Mouse (Mus musculus) ES-Bruce4 (cell line): ENCODE results near the gene Figla.

Experiments used
- CTCF ChIP-seq: IDR thresholded peaks from one replicate; pipeline ENCODE4 v1.8.1; 2011; ENCODE audit warnings: low read depth, low read length
- POLR2A ChIP-seq: IDR thresholded peaks from one replicate; pipeline ENCODE4 v1.8.1; 2011; ENCODE audit warnings: low read length; ENCODE audit not compliant: insufficient read depth

DNA sequence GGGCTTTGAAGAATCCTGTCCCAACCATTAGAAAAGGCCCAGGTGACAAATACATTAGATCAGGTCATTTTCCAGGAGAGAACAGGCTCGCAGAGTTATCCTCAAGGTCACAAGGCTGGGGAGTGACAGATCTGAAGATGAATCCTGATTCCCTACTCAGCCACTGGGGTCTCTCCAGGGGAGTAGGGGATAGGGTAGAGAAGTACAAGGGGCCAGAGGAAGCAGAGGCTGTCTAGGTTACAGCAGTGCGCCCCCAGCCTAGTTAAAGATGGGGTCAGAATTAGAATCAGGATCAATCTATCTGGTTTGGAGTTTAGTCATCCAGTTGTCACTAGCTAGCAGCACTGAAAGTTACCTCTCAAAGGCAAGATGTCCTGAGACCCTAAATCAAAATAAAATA, 12.2 kb downstream of the Figla start:
- TF ChIP-seq CTCF: no peak
- TF ChIP-seq POLR2A: no peak
